Comparison of ENCODE assay signal across 12 mouse cellular contexts in the genomic region with DNA sequence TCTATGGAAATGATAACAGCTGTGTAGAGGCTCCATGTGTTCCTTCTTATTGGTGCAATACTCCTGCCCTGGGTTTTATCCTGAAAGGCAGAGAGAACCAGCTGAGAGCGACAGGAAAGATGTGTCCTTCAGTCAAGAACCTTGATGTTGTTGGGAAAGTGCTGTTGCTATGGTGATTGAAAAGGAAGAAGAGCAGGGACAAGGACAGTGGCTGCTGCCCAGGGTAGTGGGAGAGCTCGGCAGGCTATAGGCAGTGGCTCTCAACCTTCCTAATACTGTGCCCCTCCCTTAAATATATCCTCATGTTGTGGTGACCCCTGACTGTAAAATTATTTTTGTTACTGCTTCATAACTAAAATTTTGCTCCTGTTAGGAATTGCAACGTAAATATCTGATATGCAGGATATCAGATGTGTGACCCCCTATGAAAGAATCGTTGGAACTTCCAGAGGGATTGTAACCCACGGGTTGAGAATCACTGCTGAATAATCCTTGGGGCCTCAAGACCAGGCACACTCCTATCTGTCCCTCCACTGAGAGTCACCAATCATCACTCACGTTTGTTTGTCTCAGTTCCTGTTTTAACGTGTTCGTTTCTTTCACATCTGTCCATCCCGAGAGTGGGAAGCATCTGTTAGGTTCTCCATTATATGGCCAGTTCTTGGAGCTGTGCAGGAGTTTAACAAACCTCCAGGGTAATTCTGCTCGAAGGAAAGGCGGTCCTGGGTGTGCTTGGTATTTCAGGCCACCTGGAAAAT.
"Had no signal": no experiment of that assay in that cellular context is flagged by ENCODE, and none has a peak within 500 bp of the region (broad histone marks: within the 10 kb centered on the region; RNA-seq: fewer than 3 reads in every experiment).

No protein-coding gene starts in this region.

- H3K4me2 ChIP-seq: liver, embryonic 11.5 days; liver, embryonic 15.5 days; midbrain, embryonic 15.5 days had no signal

- H3K27me3 ChIP-seq: liver, embryonic 15.5 days; midbrain, embryonic 15.5 days had no signal

- H3K9ac ChIP-seq: liver, embryonic 15.5 days; midbrain, embryonic 15.5 days had no signal

- ATAC-seq: lung, postnatal 0 days; midbrain, embryonic 15.5 days had no signal

- H3K9me3 ChIP-seq: liver, embryonic 15.5 days; midbrain, embryonic 15.5 days had no signal

- H3K4me3 ChIP-seq: layer of hippocampus, adult 2 months; liver, embryonic 15.5 days; midbrain, embryonic 15.5 days had no signal

- H3K27ac ChIP-seq: kidney, postnatal 0 days; layer of hippocampus, adult 2 months; liver, embryonic 15.5 days; midbrain, embryonic 15.5 days had no signal

- DNase-seq: kidney, adult 9 months; kidney, postnatal 36 days; lung, adult 2 months; lung, postnatal 36 days; thymus, adult 18-20 months; thymus, postnatal 14 days had no signal

- H3K4me1 ChIP-seq: liver, embryonic 15.5 days; midbrain, embryonic 15.5 days had no signal

- H3K36me3 ChIP-seq: liver, embryonic 15.5 days; midbrain, embryonic 15.5 days had no signal
